Mouse (Mus musculus): ENCODE measurements around the gene Ggcx. TPM values are rescaled to one million over a fixed set of nuclear protein-coding genes. Genes with fewer than 3 reads are reported as not detected.
A peak's percentile ranks its signal among the peaks of the same experiment; 100 is the strongest.

Ggcx gene
- polyA plus RNA-seq, 1 experiment from 2014 or later, result 9.4 TPM

DNA sequence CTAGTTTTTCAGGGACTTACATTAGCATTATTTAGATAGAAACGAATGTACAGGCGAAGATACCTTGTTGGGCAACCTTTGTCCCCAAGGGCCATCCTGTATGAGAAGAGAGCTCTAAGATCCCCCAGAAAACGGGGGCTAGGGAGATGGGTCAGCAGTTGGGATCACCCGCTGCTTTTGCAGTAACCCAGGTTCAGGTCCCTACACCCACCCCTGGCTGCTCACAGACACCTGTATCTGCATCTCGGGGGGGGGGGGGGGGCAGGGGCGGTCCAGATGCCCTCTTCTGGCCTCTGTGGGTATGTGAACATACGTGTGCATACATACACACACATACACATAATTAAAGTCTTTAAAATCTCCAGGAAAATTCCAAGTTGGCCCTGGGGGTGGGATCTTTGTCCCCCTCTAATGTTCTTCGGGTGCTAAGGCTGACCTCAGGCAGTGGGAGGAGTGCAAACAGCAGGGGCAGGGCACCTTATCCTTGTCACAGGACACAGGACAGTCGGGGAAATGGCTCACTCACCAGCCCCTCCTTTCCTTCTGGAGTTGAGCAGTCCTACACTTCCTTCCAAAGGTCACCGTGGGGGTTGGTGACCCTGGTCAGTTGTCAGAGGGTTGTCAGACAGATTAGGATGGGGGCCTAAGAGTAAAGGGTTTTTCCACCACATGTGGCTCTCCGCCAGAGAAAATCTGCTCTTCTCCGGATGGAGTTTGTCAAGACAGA is 23.1 kb upstream of the Ggcx start:
- Histone ChIP-seq H3K9me3 (ENCODE audit: control insufficient read depth, low read length) (no peaks in the 10 kb centered on the region), H3K27ac (ENCODE audit: low read depth, low read length) (no peak overlapping the region), H3K27me3 (ENCODE audit: control insufficient read depth, insufficient read depth, low read length) (no peaks in the 10 kb centered on the region), H3K4me1 (ENCODE audit: control insufficient read depth, insufficient read depth, low read length) (peaks cover 7% of the 10 kb centered on the region), H3K9ac (ENCODE audit: low read length) (peak overlapping the region; percentile 70), H3K4me3 (ENCODE audit: low read depth, low read length) (peak overlapping the region; percentile 27), H3K4me2 (peak overlapping the region; percentile 51), H3K36me3 (ENCODE audit: control insufficient read depth, insufficient read depth, low read length) (no peaks in the 10 kb centered on the region)
- ATAC-seq (ENCODE audit: low FRiP score) (peak; percentile 35; the same call in 1 of the 2 replicates), DNase-seq (ENCODE audit: low spot score, missing footprints) (peak; percentile 85)
- 12% methylated on average over 11 of the region's 12 CpGs for WGBS

- no peaks in the 10 kb centered on the region for H3K27me3 ChIP-seq (ENCODE audit: control insufficient read depth, insufficient read depth, low read length)
- no peak overlapping the region for H3K4me2 ChIP-seq
- no peaks in the 10 kb centered on the region for H3K36me3 ChIP-seq (ENCODE audit: control insufficient read depth, insufficient read depth, low read length)
- 83% methylated on average over 5 of the region's 5 CpGs for WGBS
- no peak overlapping the region for H3K4me3 ChIP-seq (ENCODE audit: low read depth, low read length)
- H3K9ac ChIP-seq (ENCODE audit: low read length), result no peak overlapping the region
- DNase-seq (ENCODE audit: low spot score, missing footprints) (no peak), ATAC-seq (ENCODE audit: low FRiP score) (no peak)
- H3K9me3 ChIP-seq (ENCODE audit: control insufficient read depth, low read length), result no peaks in the 10 kb centered on the region
- H3K4me1 ChIP-seq (ENCODE audit: control insufficient read depth, insufficient read depth, low read length), result peaks cover 7% of the 10 kb centered on the region
- no peak overlapping the region for H3K27ac ChIP-seq (ENCODE audit: low read depth, low read length)
These were observed 21.8 kb upstream of the Ggcx start for GRCm38 (mm10) chr6:72392341-72392740.

DNA sequence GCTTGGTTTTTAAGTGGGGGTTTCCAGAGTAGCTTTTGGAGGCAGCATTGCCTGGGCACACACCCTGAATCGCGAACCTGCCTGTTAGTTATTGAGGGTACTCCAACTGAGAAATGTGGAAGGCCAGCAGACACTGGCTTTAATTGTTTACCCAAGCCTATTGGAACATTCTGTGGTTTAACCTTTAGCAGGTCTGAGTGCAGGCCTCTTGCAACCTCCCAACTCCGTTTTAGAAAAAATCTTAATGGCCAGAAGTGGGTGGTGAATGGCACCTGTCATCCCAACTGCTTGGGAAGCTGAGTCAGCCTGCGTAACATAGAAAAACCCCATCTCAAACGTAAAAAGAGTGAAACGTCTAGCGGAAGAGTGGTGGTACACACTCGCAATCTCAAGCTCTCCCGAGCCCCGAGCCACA is 17.3 kb upstream of the Ggcx start:
- WGBS, result 81% methylated on average over 10 of the region's 10 CpGs
- Histone ChIP-seq H3K4me2 (no peak overlapping the region), H3K9me3 (ENCODE audit: control insufficient read depth, low read length) (no peaks in the 10 kb centered on the region), H3K27ac (ENCODE audit: low read depth, low read length) (no peak overlapping the region), H3K4me3 (ENCODE audit: low read depth, low read length) (no peak overlapping the region), H3K9ac (ENCODE audit: low read length) (no peak overlapping the region), H3K4me1 (ENCODE audit: control insufficient read depth, insufficient read depth, low read length) (no peaks in the 10 kb centered on the region), H3K27me3 (ENCODE audit: control insufficient read depth, insufficient read depth, low read length) (no peaks in the 10 kb centered on the region), H3K36me3 (ENCODE audit: control insufficient read depth, insufficient read depth, low read length) (no peaks in the 10 kb centered on the region)
- DNase-seq (ENCODE audit: low spot score, missing footprints) (peak; percentile 69), ATAC-seq (ENCODE audit: low FRiP score) (no peak)

- Histone ChIP-seq H3K27me3 (ENCODE audit: control insufficient read depth, insufficient read depth, low read length) (no peaks in the 10 kb centered on the region), H3K4me2 (no peak overlapping the region), H3K36me3 (ENCODE audit: control insufficient read depth, insufficient read depth, low read length) (no peaks in the 10 kb centered on the region), H3K4me3 (ENCODE audit: low read depth, low read length) (no peak overlapping the region), H3K9ac (ENCODE audit: low read length) (no peak overlapping the region), H3K27ac (ENCODE audit: low read depth, low read length) (no peak overlapping the region), H3K4me1 (ENCODE audit: control insufficient read depth, insufficient read depth, low read length) (no peaks in the 10 kb centered on the region), H3K9me3 (ENCODE audit: control insufficient read depth, low read length) (no peaks in the 10 kb centered on the region)
- peak; percentile 72 for DNase-seq (ENCODE audit: low spot score, missing footprints)
- no peak for ATAC-seq (ENCODE audit: low FRiP score)
- WGBS, result 53% methylated on average over 2 of the region's 2 CpGs
These were observed 14.1 kb upstream of the Ggcx start for GRCm38 (mm10) chr6:72399967-72400366.

DNA sequence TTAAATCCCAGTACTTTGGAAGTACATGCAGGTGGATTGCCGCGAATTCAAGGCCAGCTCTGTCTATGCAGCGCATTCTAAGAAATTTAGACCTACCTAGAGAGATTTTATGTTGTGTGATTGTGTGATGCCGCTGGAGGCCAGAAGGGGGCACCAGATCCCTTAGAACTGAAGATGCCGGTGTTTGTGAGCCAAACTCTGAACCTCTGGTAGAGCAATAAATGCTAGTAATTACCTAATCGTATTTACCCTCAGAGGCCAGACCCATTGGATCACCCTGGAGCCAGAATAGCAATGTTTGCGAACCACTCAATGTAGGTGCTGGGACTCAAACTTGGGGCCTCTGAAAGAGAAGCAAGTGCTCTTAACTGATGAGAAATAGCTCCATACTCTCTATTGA is 12.2 kb upstream of the Ggcx start:
- 0 out of 2 replicates have a peak, but pooled peaks have one; percentile 35 for ATAC-seq (ENCODE audit: low FRiP score)
- no peak overlapping the region for H3K9ac ChIP-seq (ENCODE audit: low read length)
- H3K27ac ChIP-seq (ENCODE audit: low read depth, low read length), result no peak overlapping the region
- H3K4me3 ChIP-seq (ENCODE audit: low read depth, low read length), result no peak overlapping the region
- H3K9me3 ChIP-seq (ENCODE audit: control insufficient read depth, low read length), result no peaks in the 10 kb centered on the region
- no peaks in the 10 kb centered on the region for H3K4me1 ChIP-seq (ENCODE audit: control insufficient read depth, insufficient read depth, low read length)
- WGBS, result 26% methylated on average over 7 of the region's 7 CpGs
- H3K36me3 ChIP-seq (ENCODE audit: control insufficient read depth, insufficient read depth, low read length), result no peaks in the 10 kb centered on the region
- H3K27me3 ChIP-seq (ENCODE audit: control insufficient read depth, insufficient read depth, low read length), result no peaks in the 10 kb centered on the region
- H3K4me2 ChIP-seq, result no peak overlapping the region
- peak; percentile 97 for DNase-seq (ENCODE audit: low spot score, missing footprints)

- Histone ChIP-seq H3K4me2 (no peak overlapping the region), H3K36me3 (ENCODE audit: control insufficient read depth, insufficient read depth, low read length) (no peaks in the 10 kb centered on the region), H3K4me3 (ENCODE audit: low read depth, low read length) (no peak overlapping the region), H3K27me3 (ENCODE audit: control insufficient read depth, insufficient read depth, low read length) (no peaks in the 10 kb centered on the region), H3K9me3 (ENCODE audit: control insufficient read depth, low read length) (no peaks in the 10 kb centered on the region), H3K4me1 (ENCODE audit: control insufficient read depth, insufficient read depth, low read length) (no peaks in the 10 kb centered on the region), H3K27ac (ENCODE audit: low read depth, low read length) (no peak overlapping the region), H3K9ac (ENCODE audit: low read length) (no peak overlapping the region)
- ATAC-seq (ENCODE audit: low FRiP score) (no peak), DNase-seq (ENCODE audit: low spot score, missing footprints) (peak; percentile 64)
- 78% methylated on average over 7 of the region's 7 CpGs for WGBS
These were observed 8.8 kb upstream of the Ggcx start for GRCm38 (mm10) chr6:72405356-72405755.

DNA sequence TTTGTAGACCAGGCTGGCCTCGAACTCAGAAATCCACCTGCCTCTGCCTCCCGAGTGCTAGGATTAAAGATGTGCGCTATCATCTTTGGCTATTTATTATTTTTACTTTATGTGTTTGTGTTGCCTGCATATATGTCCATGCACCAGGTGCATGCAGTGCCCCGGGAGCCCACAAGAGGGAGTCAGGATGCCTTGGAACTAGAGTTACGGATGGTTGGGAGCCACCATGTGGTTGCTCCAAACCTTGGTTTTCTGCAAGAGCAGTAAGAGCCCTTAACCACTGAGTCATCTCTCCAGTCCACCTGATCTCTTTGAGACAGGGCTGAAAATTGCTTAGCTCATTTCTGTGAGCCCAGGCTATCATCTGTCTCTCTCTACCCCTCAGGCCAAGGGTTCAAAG is 7.0 kb upstream of the Ggcx start:
- Histone ChIP-seq H3K27me3 (ENCODE audit: control insufficient read depth, insufficient read depth, low read length) (no peaks in the 10 kb centered on the region), H3K27ac (ENCODE audit: low read depth, low read length) (no peak overlapping the region), H3K9ac (ENCODE audit: low read length) (no peak overlapping the region), H3K4me2 (no peak overlapping the region), H3K36me3 (ENCODE audit: control insufficient read depth, insufficient read depth, low read length) (no peaks in the 10 kb centered on the region), H3K9me3 (ENCODE audit: control insufficient read depth, low read length) (no peaks in the 10 kb centered on the region), H3K4me1 (ENCODE audit: control insufficient read depth, insufficient read depth, low read length) (no peaks in the 10 kb centered on the region), H3K4me3 (ENCODE audit: low read depth, low read length) (no peak overlapping the region)
- peak; percentile 68 for ATAC-seq (ENCODE audit: low FRiP score)
- peak; percentile 98 for DNase-seq (ENCODE audit: low spot score, missing footprints)
- 3% methylated on average over 5 of the region's 5 CpGs for WGBS

DNA sequence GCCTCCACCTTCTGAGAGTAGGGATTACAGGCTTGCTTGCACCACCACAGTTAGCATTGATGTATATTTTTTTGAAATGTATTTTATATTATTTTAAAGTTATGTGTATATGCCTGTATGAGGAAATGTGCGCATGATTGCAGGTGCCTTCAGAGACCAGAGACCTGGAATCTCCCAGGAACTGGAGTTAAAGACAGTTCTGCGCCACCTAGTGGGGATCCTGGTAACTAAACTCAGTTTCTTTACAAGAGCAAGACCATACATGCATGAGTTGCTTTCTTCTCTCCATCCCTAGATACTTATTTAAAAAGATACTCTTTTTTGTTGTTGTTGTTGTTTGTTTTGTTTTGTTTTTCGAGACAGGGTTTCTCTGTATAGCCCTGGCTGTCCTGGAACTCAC is 4.5 kb upstream of the Ggcx start:
- Histone ChIP-seq H3K27me3 (ENCODE audit: control insufficient read depth, insufficient read depth, low read length) (no peaks in the 10 kb centered on the region), H3K4me2 (no peak overlapping the region), H3K9me3 (ENCODE audit: control insufficient read depth, low read length) (no peaks in the 10 kb centered on the region), H3K9ac (ENCODE audit: low read length) (no peak overlapping the region), H3K36me3 (ENCODE audit: control insufficient read depth, insufficient read depth, low read length) (no peaks in the 10 kb centered on the region), H3K4me1 (ENCODE audit: control insufficient read depth, insufficient read depth, low read length) (peaks cover under 1% of the 10 kb centered on the region; the same call in 1 of the 2 replicates), H3K27ac (ENCODE audit: low read depth, low read length) (no peak overlapping the region), H3K4me3 (ENCODE audit: low read depth, low read length) (no peak overlapping the region)
- DNase-seq (ENCODE audit: low spot score, missing footprints) (peak; percentile 97), ATAC-seq (ENCODE audit: low FRiP score) (no peak)
- 20% methylated on average over 3 of the region's 3 CpGs for WGBS

DNA sequence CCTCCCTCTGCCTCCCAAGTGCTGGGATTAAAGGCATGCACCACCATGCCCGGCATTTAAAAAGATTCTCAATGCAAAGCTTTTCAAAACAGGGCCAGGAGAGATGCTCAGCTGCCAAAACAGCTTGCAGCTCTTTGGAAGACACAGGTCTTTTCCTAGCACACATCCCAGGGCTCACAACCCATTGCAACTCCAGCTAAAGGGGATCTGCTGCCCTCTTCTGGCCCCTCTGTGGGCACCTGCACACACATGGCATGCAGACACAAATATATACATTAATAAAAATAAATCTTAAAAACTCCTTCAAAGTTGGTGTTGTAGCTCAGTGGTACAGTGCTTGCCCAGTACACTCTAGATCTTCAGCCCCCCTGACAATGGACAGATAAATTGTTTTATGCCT is 4.1 kb upstream of the Ggcx start:
- Histone ChIP-seq H3K4me1 (ENCODE audit: control insufficient read depth, insufficient read depth, low read length) (peaks cover 4% of the 10 kb centered on the region), H3K9ac (ENCODE audit: low read length) (no peak overlapping the region), H3K4me3 (ENCODE audit: low read depth, low read length) (no peak overlapping the region), H3K36me3 (ENCODE audit: control insufficient read depth, insufficient read depth, low read length) (no peaks in the 10 kb centered on the region), H3K9me3 (ENCODE audit: control insufficient read depth, low read length) (no peaks in the 10 kb centered on the region), H3K27me3 (ENCODE audit: control insufficient read depth, insufficient read depth, low read length) (no peaks in the 10 kb centered on the region), H3K27ac (ENCODE audit: low read depth, low read length) (no peak overlapping the region), H3K4me2 (no peak overlapping the region)
- WGBS, result 33% methylated on average over 1 of the region's 1 CpGs
- DNase-seq (ENCODE audit: low spot score, missing footprints), result peak; percentile 37
- ATAC-seq (ENCODE audit: low FRiP score), result no peak

Measured in midbrain, embryonic 11.5 days (tissue).